ENCODE assay signal across 11 mouse cellular contexts in the genomic region with DNA sequence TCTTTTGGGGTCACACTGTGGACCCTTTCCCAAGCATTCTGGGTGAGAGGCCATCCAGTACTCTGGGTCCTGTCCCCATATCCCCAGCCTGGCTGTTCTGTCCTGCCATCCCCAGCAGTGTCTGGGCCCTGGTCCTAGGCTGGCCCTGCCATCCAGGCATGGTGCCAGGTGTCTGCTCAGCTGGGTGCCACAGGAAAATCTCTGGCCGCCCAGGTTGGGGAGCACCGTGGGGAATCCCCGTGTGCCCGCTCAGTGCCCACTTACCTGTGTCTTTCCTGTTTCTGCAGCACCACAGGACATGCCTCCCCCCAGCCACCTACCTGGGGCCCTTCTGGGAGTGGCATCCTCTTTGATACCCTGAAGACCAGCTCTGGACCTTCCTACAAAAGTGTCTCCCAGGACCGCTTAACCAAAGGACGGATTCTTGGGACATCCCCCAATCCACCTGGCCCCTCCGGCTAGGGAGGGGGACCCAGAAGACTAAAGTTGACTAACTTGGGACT. TPM values are rescaled to one million over a fixed set of nuclear protein-coding genes. Genes with fewer than 3 reads are reported as not detected.
DNase-seq lines count a peak whose midpoint lies in the region; ATAC-seq and TF ChIP-seq lines count a peak whose summit lies in the region.
"Had no signal": no experiment of that assay in that cellular context is flagged by ENCODE, and none has a peak within 500 bp of the region (broad histone marks: within the 10 kb centered on the region; RNA-seq: fewer than 3 reads in every experiment).

No protein-coding gene starts in this region.

- no peaks in the 10 kb centered on the region for H3K27me3 ChIP-seq in lung, embryonic 14.5 days (ENCODE audit: insufficient read depth, low read length)
- H3K27me3 ChIP-seq in limb, embryonic 13.5 days: no peaks in the 10 kb centered on the region
- H3K27me3 ChIP-seq: neural tube, embryonic 12.5 days had no signal

- peaks cover 28% of the 10 kb centered on the region for H3K36me3 ChIP-seq in lung, embryonic 14.5 days (ENCODE audit: insufficient read depth)
- peaks cover 55% of the 10 kb centered on the region for H3K36me3 ChIP-seq in limb, embryonic 13.5 days

- 0 out of 2 replicates have a peak overlapping the region, but pooled peaks have one; percentile 9 for H3K9ac ChIP-seq in lung, embryonic 14.5 days
- H3K9ac ChIP-seq in limb, embryonic 13.5 days: peak overlapping the region; percentile 35; the same call in 1 of the 2 replicates
- H3K9ac ChIP-seq: neural tube, embryonic 12.5 days had no signal

- H3K27ac ChIP-seq in lung, embryonic 14.5 days (ENCODE audit: low read depth): 0 out of 2 replicates have a peak overlapping the region, but pooled peaks have one; percentile 80
- H3K27ac ChIP-seq in limb, embryonic 13.5 days: peak overlapping the region; percentile 10; the same call in 1 of the 2 replicates
- H3K27ac ChIP-seq: neural tube, embryonic 12.5 days had no signal

- no peaks in the 10 kb centered on the region for H3K9me3 ChIP-seq in lung, embryonic 14.5 days (ENCODE audit: low read depth, low read length)
- no peaks in the 10 kb centered on the region for H3K9me3 ChIP-seq in limb, embryonic 13.5 days
- H3K9me3 ChIP-seq: neural tube, embryonic 12.5 days had no signal

- WGBS in lung, embryonic 14.5 days: 84% methylated on average over 7 of the region's 7 CpGs
- WGBS in lung, adult 2 months: 46% methylated on average over 7 of the region's 7 CpGs
- WGBS in limb, embryonic 13.5 days: 86% methylated on average over 7 of the region's 7 CpGs

- ATAC-seq in lung, embryonic 14.5 days (ENCODE audit: insufficient read depth): no peak
- no peak for ATAC-seq in limb, embryonic 13.5 days (ENCODE audit: low FRiP score, low read depth)
- ATAC-seq: activated CD4-positive, CD25-positive, alpha-beta regulatory T cell, adult 4 months had no signal

- H3K4me2 ChIP-seq in lung, embryonic 14.5 days: no peak overlapping the region
- no peak overlapping the region for H3K4me2 ChIP-seq in limb, embryonic 13.5 days (replicated peaks)
- H3K4me2 ChIP-seq: neural tube, embryonic 12.5 days had no signal

- no peak overlapping the region for H3K4me3 ChIP-seq in lung, embryonic 14.5 days (ENCODE audit: low read depth, low read length)
- H3K4me3 ChIP-seq in lung, adult 2 months (replicated peaks; ENCODE audit: extremely low read depth, low read depth, low read length): no peak overlapping the region
- no peak overlapping the region for H3K4me3 ChIP-seq in limb, embryonic 13.5 days
- H3K4me3 ChIP-seq: heart, adult 2 months; neural tube, embryonic 12.5 days had no signal

- peaks cover 46% of the 10 kb centered on the region for H3K4me1 ChIP-seq in lung, embryonic 14.5 days (ENCODE audit: insufficient read depth)
- peaks cover 49% of the 10 kb centered on the region for H3K4me1 ChIP-seq in lung, adult 2 months (ENCODE audit: control insufficient read depth, insufficient read depth, low read length)
- peaks cover 87% of the 10 kb centered on the region for H3K4me1 ChIP-seq in limb, embryonic 13.5 days

- intact Hi-C loops in gastrocnemius, postnatal 14 days (cut with DNase I; ENCODE audit: low total_unique reads): no loop called here

- no peak for TF ChIP-seq CTCF in lung, embryonic 14.5 days (IDR thresholded peaks at IDR 0.05; ENCODE audit: low read depth)
- no peak for TF ChIP-seq CTCF in lung, adult 2 months (IDR thresholded peaks at IDR 0.05; ENCODE audit: insufficient read depth, low read length)

- TF ChIP-seq POLR2A in lung, adult 2 months (IDR thresholded peaks at IDR 0.05; ENCODE audit: borderline replicate concordance, extremely low read depth, low read depth, low read length): no peak

- DNase-seq in cerebellum, adult 11 months: peak; percentile 68
- DNase-seq in cerebellum, adult 9-10 months: no peak
- DNase-seq in lung, embryonic 14.5 days: no peak
- no peak for DNase-seq in lung, adult 2 months
- DNase-seq in gastrocnemius, postnatal 14 days: peak; percentile 72
- DNase-seq in layer of hippocampus, adult 9-11 months: no peak
- no peak for DNase-seq in urinary bladder, postnatal 14 days (ENCODE audit: low spot score)

RNA-seq across cellular contexts. Expression of gene Rara, which starts 22.4 kb away (rescaled TPM):
- polyA plus RNA-seq in lung, embryonic 14.5 days (2014; fragmentation: Nextera tagmentation; extraction: Ambion mirVana): 43.2 and 45.3 TPM in 2 replicates
- 59.0 and 62.2 TPM in 2 replicates for polyA plus RNA-seq in lung, adult 2 months (2012; rRNA removed)
- 10 to 100 TPM; 13.7 to 19.7 TPM for total RNA-seq in gastrocnemius, postnatal 14 days (2021)
- polyA plus RNA-seq in limb, embryonic 13.5 days (2015; fragmentation: Nextera tagmentation; extraction: Ambion mirVana): 46.5 and 49.8 TPM in 2 replicates

RNA-seq across cellular contexts. Expression of gene Gjd3, which starts 32.8 kb away (rescaled TPM):
- 0.31 TPM in 1 of 2 replicates, not detected in the other for polyA plus RNA-seq in lung, embryonic 14.5 days (2014; fragmentation: Nextera tagmentation; extraction: Ambion mirVana)
- polyA plus RNA-seq in lung, adult 2 months (2012; rRNA removed): 0.29 and 0.40 TPM in 2 replicates
- not detected for total RNA-seq in gastrocnemius, postnatal 14 days (2021)
- polyA plus RNA-seq in limb, embryonic 13.5 days (2015; fragmentation: Nextera tagmentation; extraction: Ambion mirVana): 0.41 and 0.78 TPM in 2 replicates

RNA-seq across cellular contexts. Expression of gene Cdc6, which starts 42.4 kb away (rescaled TPM):
- 47.0 and 48.1 TPM in 2 replicates for polyA plus RNA-seq in lung, embryonic 14.5 days (2014; fragmentation: Nextera tagmentation; extraction: Ambion mirVana)
- polyA plus RNA-seq in lung, adult 2 months (2012; rRNA removed): 0.16 and 0.25 TPM in 2 replicates
- 1 to 10 TPM in 1 of 2 experiments, under 1 TPM in 1; 0.78 to 1.3 TPM for total RNA-seq in gastrocnemius, postnatal 14 days (2021)
- 31.4 and 32.3 TPM in 2 replicates for polyA plus RNA-seq in limb, embryonic 13.5 days (2015; fragmentation: Nextera tagmentation; extraction: Ambion mirVana)

Comparison
In these comparisons a context has a peak if more than half of its experiments do, and no peak if none do; other contexts are left out.
1. DNase-seq: peak in cerebellum, adult 11 months (single experiment) and gastrocnemius, postnatal 14 days (single experiment); none in cerebellum, adult 9-10 months (single experiment), lung, embryonic 14.5 days (single experiment), lung, adult 2 months (single experiment), layer of hippocampus, adult 9-11 months (single experiment) and urinary bladder, postnatal 14 days (single experiment).
2. RNA of gene Cdc6, which starts 42.4 kb away (polyA plus RNA-seq): 47.0 to 48.1 TPM in lung, embryonic 14.5 days and 31.4 to 32.3 TPM in limb, embryonic 13.5 days; 0.16 to 0.25 TPM in lung, adult 2 months; every median in the first group is over 10 times any median in the second.